Mouse (Mus musculus): ENCODE data around the gene Tbc1d10a.
"Not testable (repeated sequence)": the region's sequence is repeated elsewhere in the genome, so short reads cannot be mapped to it uniquely, and the experiment has no call there.

Gene Tbc1d10a

DNA sequence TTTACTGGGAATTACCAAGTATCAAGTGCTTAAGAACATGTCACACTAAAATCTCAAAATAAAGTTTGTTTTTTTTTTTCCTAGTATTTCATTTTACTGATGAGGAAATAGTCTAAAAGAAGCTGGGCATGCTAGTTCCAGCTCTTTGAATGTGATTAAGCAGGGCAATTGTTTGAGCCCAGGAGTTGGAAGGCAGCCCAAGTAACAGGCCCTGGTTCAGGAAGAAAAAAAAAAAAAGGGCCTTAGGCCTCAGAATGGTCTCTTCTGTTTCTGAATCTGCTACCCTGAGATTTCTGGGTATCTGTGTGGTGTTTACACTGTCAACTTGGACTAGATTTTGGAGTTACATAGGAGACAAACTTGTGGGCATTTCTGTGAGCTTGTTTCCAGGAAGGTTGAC, 3.1 kb upstream of the Tbc1d10a start:
- no peak for DNase-seq (ENCODE audit: low read depth, low spot score)

DNA sequence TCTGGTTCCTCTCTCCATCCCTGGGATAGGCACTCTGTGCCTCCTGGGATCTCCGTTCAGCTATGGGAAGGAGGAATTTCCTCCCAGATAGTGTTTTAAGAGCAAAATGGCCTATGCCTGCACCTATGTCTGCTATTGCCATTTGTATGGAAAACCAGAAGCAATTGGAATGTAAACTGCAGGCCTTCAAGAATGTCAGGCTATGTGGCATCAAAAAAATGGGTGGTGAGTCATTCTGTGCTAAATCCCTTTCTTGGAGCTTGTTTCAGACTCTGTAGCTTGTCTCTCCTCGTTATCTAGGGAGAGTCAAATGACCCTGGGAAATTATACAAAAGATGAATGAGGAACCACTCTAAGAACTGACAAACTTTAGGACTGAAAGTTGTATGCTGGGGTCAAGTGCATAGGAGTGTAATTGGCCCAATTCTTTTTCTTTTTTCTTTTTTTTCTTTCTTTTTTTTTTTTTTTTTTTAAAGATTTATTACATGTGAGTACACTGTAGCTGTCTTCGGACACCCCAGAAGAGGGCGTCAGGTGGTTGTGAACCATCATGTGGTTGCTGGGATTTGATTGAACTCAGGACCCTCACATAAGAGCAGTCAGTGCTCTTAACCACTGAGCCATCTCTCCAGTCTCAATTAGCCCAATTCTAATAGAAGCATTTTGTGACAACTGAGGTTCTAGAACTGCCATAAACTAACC, 2.2 kb upstream of the Tbc1d10a start:
- no peak for DNase-seq (ENCODE audit: low read depth, low spot score)

DNA sequence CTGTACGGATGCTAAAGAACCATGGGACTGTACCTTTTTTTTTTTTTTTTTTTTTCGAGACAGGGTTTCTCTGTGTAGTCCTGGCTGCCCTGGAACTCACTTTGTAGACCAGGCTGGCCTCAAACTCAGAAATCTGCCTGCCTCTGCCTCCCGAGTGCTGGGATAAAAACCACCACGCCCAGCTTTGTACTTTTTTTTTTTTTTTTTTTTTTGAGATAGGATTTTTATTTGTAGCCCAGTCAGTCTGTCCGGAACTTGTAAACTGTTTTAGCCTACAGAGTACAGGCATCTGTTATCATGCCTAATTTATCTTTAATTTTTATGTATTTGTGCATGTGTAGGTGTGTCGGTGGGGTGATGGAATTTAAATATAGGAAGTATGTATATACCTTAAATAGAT, 1.1 kb upstream of the Tbc1d10a start:
- not testable (repeated sequence) for DNase-seq (ENCODE audit: low read depth, low spot score)

- DNase-seq (ENCODE audit: low read depth, low spot score): no peak
Observed at GRCm38 (mm10) chr11:4187318-4187700, 720 bp downstream of the Tbc1d10a start.

DNA sequence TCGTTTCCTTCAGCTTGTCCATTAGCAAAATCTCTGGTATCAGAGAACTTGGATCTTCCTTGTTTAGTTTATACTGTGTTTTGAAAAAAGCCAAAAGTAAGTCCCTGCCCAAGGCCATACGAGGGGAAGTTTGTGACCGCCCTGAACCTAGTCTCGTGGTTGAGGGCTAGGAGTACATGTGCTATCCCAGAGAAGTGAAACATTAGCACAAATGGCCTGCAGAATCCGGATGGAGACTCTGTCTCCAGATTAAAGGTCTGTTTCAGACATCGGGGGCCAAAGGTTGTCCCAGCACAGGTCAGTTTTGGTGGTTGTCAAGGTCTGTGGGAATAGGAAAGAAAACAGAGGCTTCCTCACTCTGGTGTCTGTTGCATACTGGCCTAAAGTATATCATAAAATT, 2.6 kb downstream of the Tbc1d10a start:
- no peak for DNase-seq (ENCODE audit: low read depth, low spot score)

DNA sequence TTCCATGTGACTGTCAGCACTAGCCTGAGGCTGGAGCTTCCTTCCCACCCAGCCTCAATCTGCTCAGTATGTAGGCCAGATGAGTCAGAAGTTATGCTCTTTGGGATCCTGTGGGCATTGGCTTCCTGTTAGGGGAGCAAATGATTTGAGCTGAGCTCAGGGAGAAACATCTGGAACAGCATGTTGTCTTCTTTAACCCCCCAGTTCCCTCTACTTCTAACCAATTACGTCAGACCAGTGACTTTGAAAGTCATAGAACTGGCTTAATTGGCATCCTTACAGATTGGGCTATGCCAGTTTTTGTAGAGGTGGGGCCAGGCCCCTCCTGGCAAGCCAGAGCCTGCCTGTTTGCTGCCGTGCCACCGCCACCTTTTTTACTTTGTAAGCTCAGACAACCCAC, 4.1 kb downstream of the Tbc1d10a start:
- no peak for DNase-seq (ENCODE audit: low read depth, low spot score)

GRCm38 (mm10) chr11:4192757-4193156, 6.2 kb downstream of the Tbc1d10a start:
- DNase-seq (ENCODE audit: low read depth, low spot score): no peak

GRCm38 (mm10) chr11:4193420-4193819, 6.8 kb downstream of the Tbc1d10a start:
- no peak for DNase-seq (ENCODE audit: low read depth, low spot score)

- no peak for DNase-seq (ENCODE audit: low read depth, low spot score)
Observed at GRCm38 (mm10) chr11:4195597-4196031, 9.0 kb downstream of the Tbc1d10a start.

DNA sequence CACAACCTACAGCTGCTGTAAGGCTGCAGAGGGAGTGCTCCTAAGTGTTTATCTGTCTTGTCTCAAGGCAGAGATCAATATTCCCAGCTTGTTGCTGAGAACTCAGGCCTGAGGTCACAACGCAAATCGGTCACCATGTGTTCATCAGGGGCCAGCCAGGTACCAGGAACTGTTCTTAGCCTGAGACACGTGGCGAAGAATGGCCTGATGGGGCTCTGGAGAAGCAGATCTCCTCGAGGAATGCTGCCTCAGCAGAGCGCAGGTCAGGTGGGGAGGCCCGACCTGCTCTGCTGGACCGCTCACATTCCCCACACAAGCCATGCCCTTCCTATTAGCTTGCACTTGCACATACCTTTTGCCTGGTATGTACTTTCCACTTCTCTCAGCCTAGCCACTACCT, 10.0 kb downstream of the Tbc1d10a start:
- no peak for DNase-seq (ENCODE audit: low read depth, low spot score)

DNA sequence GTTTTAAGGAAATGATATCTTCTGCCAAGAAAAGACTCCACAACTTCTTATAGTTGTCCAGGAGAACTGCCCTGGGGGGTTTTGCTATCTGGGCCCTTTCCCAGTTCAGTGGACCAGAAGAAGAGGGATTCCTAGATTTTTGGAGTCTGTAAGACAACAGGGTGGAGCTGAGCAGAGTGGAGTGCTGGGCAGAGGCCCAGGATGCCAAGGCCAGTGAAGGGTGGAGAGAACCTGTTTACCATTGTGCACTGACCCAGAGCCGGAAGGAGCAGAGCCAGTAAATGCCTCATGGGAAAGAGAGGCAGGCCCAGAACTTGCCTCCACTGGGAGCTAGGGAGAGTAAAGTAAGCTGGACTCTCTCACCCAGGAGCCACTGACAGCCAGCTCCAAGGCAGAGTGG, 11.1 kb downstream of the Tbc1d10a start:
- DNase-seq (ENCODE audit: low read depth, low spot score): no peak

GRCm38 (mm10) chr11:4201981-4202700, 15.6 kb downstream of the Tbc1d10a start:
- no peak for DNase-seq (ENCODE audit: low read depth, low spot score)

- DNase-seq (ENCODE audit: low read depth, low spot score): no peak
Observed at GRCm38 (mm10) chr11:4202995-4203704, 16.6 kb downstream of the Tbc1d10a start.

DNA sequence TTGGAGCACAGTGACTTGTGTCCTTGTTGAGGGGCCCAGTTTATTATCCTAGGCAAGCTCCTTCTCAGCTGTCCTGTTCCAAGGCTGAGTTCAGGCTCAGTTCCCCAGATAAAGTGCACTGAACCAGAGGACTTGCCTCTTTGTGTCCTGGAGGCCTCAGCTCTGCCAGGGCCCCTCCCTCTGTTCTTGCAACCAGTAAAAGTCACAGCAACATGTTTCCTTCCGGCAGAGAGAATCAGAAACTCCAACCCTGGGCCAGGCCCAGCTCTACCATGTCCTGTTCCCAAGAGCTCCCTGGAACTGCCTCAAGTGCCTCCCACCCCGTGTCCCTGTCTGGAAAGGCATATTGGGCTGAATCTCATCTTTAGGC, 17.1 kb downstream of the Tbc1d10a start:
- no peak for DNase-seq (ENCODE audit: low read depth, low spot score)

DNA sequence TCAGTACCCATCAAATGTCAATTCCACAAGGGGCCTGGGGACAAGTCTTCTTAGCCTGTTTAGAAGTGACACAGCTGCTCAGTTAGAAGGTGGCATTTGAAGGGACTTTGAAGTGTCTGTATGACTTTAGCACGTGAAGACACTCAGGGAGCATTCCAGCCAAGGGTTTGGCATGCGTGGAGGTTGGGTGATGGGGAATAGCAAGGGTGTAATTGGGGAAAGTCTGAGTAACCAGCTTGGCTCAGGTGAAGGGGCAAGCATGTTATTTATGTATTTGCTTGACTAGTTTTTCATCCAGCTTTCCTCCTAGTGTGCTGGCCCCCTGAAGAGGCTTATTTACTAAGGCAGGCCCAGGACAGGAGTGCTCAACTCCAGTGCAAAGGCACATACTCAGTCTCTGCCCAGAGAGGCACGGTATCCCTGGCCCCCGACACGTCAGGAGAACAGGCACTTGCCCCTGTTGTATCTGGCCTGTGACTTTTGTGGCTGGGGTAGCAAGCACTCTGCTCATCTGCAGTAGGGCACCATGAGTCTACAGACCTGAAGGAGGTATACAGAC, 18.6 kb downstream of the Tbc1d10a start:
- no peak for DNase-seq (ENCODE audit: low read depth, low spot score)

GRCm38 (mm10) chr11:4205951-4206350, 19.4 kb downstream of the Tbc1d10a start:
- no peak for DNase-seq (ENCODE audit: low read depth, low spot score)

GRCm38 (mm10) chr11:4206563-4206962, 20.0 kb downstream of the Tbc1d10a start:
- no peak for DNase-seq (ENCODE audit: low read depth, low spot score)

DNA sequence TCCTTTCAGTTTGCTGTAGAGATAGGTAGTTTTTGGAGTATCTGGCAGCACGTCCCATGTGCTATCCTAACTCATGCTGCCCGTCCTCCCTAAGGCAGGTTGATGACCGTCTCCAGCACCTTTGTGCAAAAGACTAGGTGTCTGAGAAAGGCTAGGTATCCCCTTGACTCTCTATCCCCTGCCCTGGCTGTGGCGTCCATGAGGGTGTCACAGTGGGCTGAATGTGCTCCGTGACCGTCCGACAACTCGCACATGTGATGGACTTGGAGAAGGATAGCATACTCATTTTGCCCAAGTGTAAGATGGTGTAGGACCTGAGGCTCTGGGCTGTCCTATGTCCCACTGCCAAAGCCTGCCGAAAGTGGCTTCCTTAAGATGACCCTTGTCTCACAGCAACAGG, 21.1 kb downstream of the Tbc1d10a start:
- no peak for DNase-seq (ENCODE audit: low read depth, low spot score)

- no peak for DNase-seq (ENCODE audit: low read depth, low spot score)
Observed at GRCm38 (mm10) chr11:4209556-4209955, 23.0 kb downstream of the Tbc1d10a start.

- DNase-seq (ENCODE audit: low read depth, low spot score): no peak
Observed at GRCm38 (mm10) chr11:4210786-4211185, 24.2 kb downstream of the Tbc1d10a start.

- no peak for DNase-seq (ENCODE audit: low read depth, low spot score)
Observed at GRCm38 (mm10) chr11:4213107-4213506, 26.5 kb downstream of the Tbc1d10a start.

DNA sequence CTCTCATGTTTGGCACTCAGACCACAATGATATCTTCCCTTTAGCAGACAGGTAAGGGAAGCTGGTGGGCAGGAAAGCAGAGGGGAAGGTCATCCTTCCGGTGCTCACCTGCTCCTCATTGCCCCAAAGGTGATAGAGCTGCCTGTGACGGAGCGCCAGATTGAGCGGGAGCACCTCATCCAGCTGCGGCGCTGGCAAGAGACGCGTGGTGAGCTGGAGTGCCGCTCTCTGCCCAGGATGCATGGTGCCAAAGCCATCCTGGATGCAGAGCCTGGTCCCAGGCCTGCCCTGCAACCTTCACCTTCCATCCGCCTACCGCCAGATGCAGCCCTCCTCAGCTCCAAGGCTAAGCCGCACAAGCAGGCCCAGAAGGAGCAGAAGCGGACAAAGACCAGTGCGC, 28.0 kb downstream of the Tbc1d10a start:
- DNase-seq (ENCODE audit: low read depth, low spot score): no peak

Data from brain, embryonic 18.5 days (tissue).